Mouse (Mus musculus) midbrain, embryonic 15.5 days (tissue): ENCODE results near the gene Rab34. TPM values are rescaled to one million over a fixed set of nuclear protein-coding genes. Genes with fewer than 3 reads are reported as not detected.

Experiments used
- ATAC-seq: fragments of 200-750 bp; cut with Nextera tagmentation; replicated peaks from 2 replicates; pipeline ENCODE4 v1.8.0; 2017; ENCODE audit warnings: moderate TSS enrichment
- H3K27ac ChIP-seq: fragments of 300-500 bp; sonication (generic); 2 replicates; pipeline ENCODE4 v1.5.1; 2015; ENCODE audit warnings: mild to moderate bottlenecking, inconsistent platforms
- H3K27me3 ChIP-seq: fragments of 300-500 bp; sonication (generic); replicated peaks from 2 replicates; pipeline ENCODE4 v1.6.1; 2015; ENCODE audit warnings: inconsistent platforms
- H3K36me3 ChIP-seq: fragments of 300-500 bp; sonication (generic); replicated peaks from 2 replicates; pipeline ENCODE4 v1.6.1; 2015; ENCODE audit warnings: inconsistent platforms
- H3K4me1 ChIP-seq: fragments of 300-500 bp; sonication (generic); 2 replicates; pipeline ENCODE4 v1.6.1; 2015; ENCODE audit warnings: inconsistent platforms
- H3K4me2 ChIP-seq: fragments of 300-500 bp; sonication (generic); 2 replicates; pipeline ENCODE4 v1.6.1; 2015; ENCODE audit warnings: inconsistent platforms, mild to moderate bottlenecking, moderate library complexity
- H3K4me3 ChIP-seq: fragments of 300-500 bp; sonication (generic); 2 replicates; pipeline ENCODE4 v1.5.1; 2015; ENCODE audit warnings: mild to moderate bottlenecking, inconsistent platforms
- H3K9ac ChIP-seq: fragments of 300-500 bp; sonication (generic); 2 replicates; pipeline ENCODE4 v1.6.1; 2015; ENCODE audit warnings: mild to moderate bottlenecking, inconsistent platforms
- H3K9me3 ChIP-seq: fragments of 300-500 bp; sonication (generic); 2 replicates; pipeline ENCODE4 v1.6.1; 2016; ENCODE audit warnings: inconsistent platforms
- WGBS: fragments of 180-500 bp; shearing (Covaris S2); methylation state at CpG from one replicate; pipeline ENCODE4 v1.1.7; 2015; ENCODE audit warnings: mixed read lengths; 5-methylcytosine and 5-hydroxymethylcytosine counted together
- polyA plus RNA-seq: library from polyadenylated mRNA; unstranded; fragments of >200 nt; fragmentation: Nextera tagmentation; extraction: Ambion mirVana; gene quantifications from 2 replicates; pipeline ENCODE4 v1.2.1, GENCODE M21; 2015

Rab34 gene
- polyA plus RNA-seq, 1 experiment from 2014 or later: 56.3 TPM

GRCm38 (mm10) chr11:78189234-78190040 lies 1.2 kb downstream of the Rab34 start:
- peak overlapping the region; percentile 82 for H3K9ac ChIP-seq
- peaks cover 21% of the 10 kb centered on the region for H3K4me1 ChIP-seq
- peak overlapping the region; percentile 68 for H3K4me2 ChIP-seq
- H3K36me3 ChIP-seq: peaks cover 17% of the 10 kb centered on the region
- H3K9me3 ChIP-seq: no peaks in the 10 kb centered on the region
- ATAC-seq: peak; percentile 80
- H3K27me3 ChIP-seq: no peaks in the 10 kb centered on the region
- H3K27ac ChIP-seq: peak overlapping the region; percentile 91
- peak overlapping the region; percentile 69 for H3K4me3 ChIP-seq
- under 1% methylated on average over 42 of the region's 42 CpGs for WGBS

GRCm38 (mm10) chr11:78190041-78190440 lies 1.8 kb downstream of the Rab34 start:
- no peak overlapping the region for H3K9ac ChIP-seq
- H3K4me1 ChIP-seq: peaks cover 27% of the 10 kb centered on the region

GRCm38 (mm10) chr11:78193113-78193512 lies 4.9 kb downstream of the Rab34 start, which contains the start of gene Proca1:
Proca1 (plus strand) TSS chr11:78193392.
- no peaks in the 10 kb centered on the region for H3K9me3 ChIP-seq
- no peaks in the 10 kb centered on the region for H3K27me3 ChIP-seq
- WGBS: 91% methylated on average over 1 of the region's 1 CpGs
- no peak for ATAC-seq
- H3K27ac ChIP-seq: no peak within 1 kb of the TSS
- H3K4me1 ChIP-seq: peaks cover 22% of the 10 kb centered on the region
- no peak within 1 kb of the TSS for H3K4me3 ChIP-seq
- H3K36me3 ChIP-seq: peaks cover 17% of the 10 kb centered on the region
- H3K9ac ChIP-seq: no peak within 1 kb of the TSS
- no peak within 1 kb of the TSS for H3K4me2 ChIP-seq

More at GRCm38 (mm10) chr11:78190041-78190440, 1.8 kb downstream of the Rab34 start:
- Histone ChIP-seq H3K27ac (peak overlapping the region; percentile 91), H3K4me3 (peak overlapping the region; percentile 69), H3K4me2 (peak overlapping the region; percentile 68), H3K27me3 (no peaks in the 10 kb centered on the region), H3K9me3 (no peaks in the 10 kb centered on the region), H3K36me3 (peaks cover 17% of the 10 kb centered on the region)
- no peak for ATAC-seq
- 80% methylated on average over 6 of the region's 6 CpGs for WGBS

- Histone ChIP-seq H3K9ac (no peak overlapping the region), H3K27me3 (no peaks in the 10 kb centered on the region), H3K4me3 (peak overlapping the region; percentile 27), H3K4me2 (peak overlapping the region; percentile 42), H3K9me3 (no peaks in the 10 kb centered on the region), H3K27ac (no peak overlapping the region), H3K36me3 (peaks cover 17% of the 10 kb centered on the region), H3K4me1 (peaks cover 18% of the 10 kb centered on the region)
- ATAC-seq: no peak
- WGBS: 3% methylated on average over 30 of the region's 30 CpGs
Observed at GRCm38 (mm10) chr11:78194411-78195100, 6.3 kb downstream of the Rab34 start.

- H3K27me3 ChIP-seq: no peaks in the 10 kb centered on the region
- 61% methylated on average over 23 of the region's 23 CpGs for WGBS
- ATAC-seq: no peak
- H3K27ac ChIP-seq: no peak overlapping the region
- H3K4me1 ChIP-seq: peaks cover 10% of the 10 kb centered on the region
- peaks cover 17% of the 10 kb centered on the region for H3K36me3 ChIP-seq
- H3K9me3 ChIP-seq: no peaks in the 10 kb centered on the region
- peak overlapping the region; percentile 42 for H3K4me2 ChIP-seq
- H3K9ac ChIP-seq: no peak overlapping the region
- H3K4me3 ChIP-seq: peak overlapping the region; percentile 27
Observed at GRCm38 (mm10) chr11:78195101-78195863, 7.1 kb downstream of the Rab34 start.

- WGBS: 91% methylated on average over 3 of the region's 3 CpGs
- H3K4me3 ChIP-seq: no peak overlapping the region
- H3K27me3 ChIP-seq: no peaks in the 10 kb centered on the region
- ATAC-seq: no peak
- no peak overlapping the region for H3K27ac ChIP-seq
- no peak overlapping the region for H3K4me2 ChIP-seq
- no peak overlapping the region for H3K9ac ChIP-seq
- no peaks in the 10 kb centered on the region for H3K4me1 ChIP-seq
- peaks cover 20% of the 10 kb centered on the region for H3K36me3 ChIP-seq
- no peaks in the 10 kb centered on the region for H3K9me3 ChIP-seq
Observed at GRCm38 (mm10) chr11:78202372-78202771, 14.1 kb downstream of the Rab34 start.

GRCm38 (mm10) chr11:78204287-78204686 lies 16.1 kb downstream of the Rab34 start:
- no peak overlapping the region for H3K27ac ChIP-seq
- ATAC-seq: no peak
- H3K36me3 ChIP-seq: peaks cover 35% of the 10 kb centered on the region
- WGBS: 70% methylated on average over 6 of the region's 6 CpGs
- no peaks in the 10 kb centered on the region for H3K9me3 ChIP-seq
- no peak overlapping the region for H3K4me2 ChIP-seq
- H3K9ac ChIP-seq: no peak overlapping the region
- H3K4me1 ChIP-seq: no peaks in the 10 kb centered on the region
- H3K4me3 ChIP-seq: no peak overlapping the region
- no peaks in the 10 kb centered on the region for H3K27me3 ChIP-seq

- Histone ChIP-seq H3K4me1 (no peaks in the 10 kb centered on the region), H3K9me3 (no peaks in the 10 kb centered on the region), H3K4me3 (no peak overlapping the region), H3K27ac (0 out of 2 replicates have a peak overlapping the region, but pooled peaks have one; percentile 8), H3K9ac (no peak overlapping the region), H3K4me2 (no peak overlapping the region), H3K36me3 (peaks cover 48% of the 10 kb centered on the region), H3K27me3 (no peaks in the 10 kb centered on the region)
- no peak for ATAC-seq
- WGBS: 74% methylated on average over 13 of the region's 13 CpGs
Observed at GRCm38 (mm10) chr11:78205361-78206206, 17.4 kb downstream of the Rab34 start.

- H3K9ac ChIP-seq: no peak overlapping the region
- no peak overlapping the region for H3K4me2 ChIP-seq
- H3K4me1 ChIP-seq: no peaks in the 10 kb centered on the region
- peaks cover 60% of the 10 kb centered on the region for H3K36me3 ChIP-seq
- H3K27me3 ChIP-seq: no peaks in the 10 kb centered on the region
- WGBS: 89% methylated on average over 7 of the region's 7 CpGs
- no peak for ATAC-seq
- H3K4me3 ChIP-seq: no peak overlapping the region
- H3K9me3 ChIP-seq: no peaks in the 10 kb centered on the region
- H3K27ac ChIP-seq: no peak overlapping the region
Observed at GRCm38 (mm10) chr11:78207190-78207589, 19.0 kb downstream of the Rab34 start.

GRCm38 (mm10) chr11:78209886-78210285 lies 21.7 kb downstream of the Rab34 start:
- H3K9ac ChIP-seq: no peak overlapping the region
- WGBS: 96% methylated on average over 6 of the region's 6 CpGs
- H3K9me3 ChIP-seq: no peaks in the 10 kb centered on the region
- peaks cover 78% of the 10 kb centered on the region for H3K36me3 ChIP-seq
- ATAC-seq: no peak
- no peaks in the 10 kb centered on the region for H3K4me1 ChIP-seq
- H3K27me3 ChIP-seq: no peaks in the 10 kb centered on the region
- H3K27ac ChIP-seq: no peak overlapping the region
- H3K4me2 ChIP-seq: no peak overlapping the region
- H3K4me3 ChIP-seq: no peak overlapping the region

- H3K4me3 ChIP-seq: no peak overlapping the region
- H3K27me3 ChIP-seq: no peaks in the 10 kb centered on the region
- no peaks in the 10 kb centered on the region for H3K4me1 ChIP-seq
- ATAC-seq: no peak
- no peaks in the 10 kb centered on the region for H3K9me3 ChIP-seq
- H3K9ac ChIP-seq: no peak overlapping the region
- H3K36me3 ChIP-seq: peaks cover 82% of the 10 kb centered on the region
- no peak overlapping the region for H3K4me2 ChIP-seq
- 84% methylated on average over 7 of the region's 7 CpGs for WGBS
- no peak overlapping the region for H3K27ac ChIP-seq
Observed at GRCm38 (mm10) chr11:78210615-78211014, 22.4 kb downstream of the Rab34 start.
